Mouse (Mus musculus): ENCODE results near the gene Gga2. TPM values are rescaled to one million over a fixed set of nuclear protein-coding genes. Genes with fewer than 3 reads are reported as not detected.

Gga2 gene
- polyA plus RNA-seq, 1 experiment: 2.7 TPM

- TF ChIP-seq TAL1 (IDR thresholded peaks at IDR 0.05; ENCODE audit: low read length) (no peak), GATA1 (IDR thresholded peaks at IDR 0.05; ENCODE audit: low read length) (no peak)
- no peaks in the 10 kb centered on the region for H3K27me3 ChIP-seq (ENCODE audit: control insufficient read depth)
- H3K36me3 ChIP-seq (ENCODE audit: control insufficient read depth): peaks cover 45% of the 10 kb centered on the region
Measured at GRCm38 (mm10) chr7:121946196-121946595, 74.8 kb downstream of the Gga2 start.

GRCm38 (mm10) chr7:121942371-121942770 is 78.7 kb downstream of the Gga2 start:
- Histone ChIP-seq H3K36me3 (ENCODE audit: control insufficient read depth) (peaks cover 41% of the 10 kb centered on the region), H3K4me3 (replicated peaks) (no peak overlapping the region), H3K27me3 (ENCODE audit: control insufficient read depth) (no peaks in the 10 kb centered on the region), H3K4me1 (ENCODE audit: control insufficient read depth) (peaks cover 7% of the 10 kb centered on the region), H3K9me3 (ENCODE audit: control insufficient read depth, low read length) (no peaks in the 10 kb centered on the region)
- TF ChIP-seq GATA1 (IDR thresholded peaks at IDR 0.05; ENCODE audit: low read length): no peak
- TF ChIP-seq TAL1 (IDR thresholded peaks at IDR 0.05; ENCODE audit: low read length): no peak

More at GRCm38 (mm10) chr7:121946196-121946595, 74.8 kb downstream of the Gga2 start:
- Histone ChIP-seq H3K9me3 (ENCODE audit: control insufficient read depth, low read length) (no peaks in the 10 kb centered on the region), H3K4me1 (ENCODE audit: control insufficient read depth) (no peaks in the 10 kb centered on the region), H3K4me3 (replicated peaks) (no peak overlapping the region)

GRCm38 (mm10) chr7:121941640-121942039 is 79.4 kb downstream of the Gga2 start:
- H3K4me3 ChIP-seq (replicated peaks): no peak overlapping the region
- H3K27me3 ChIP-seq (ENCODE audit: control insufficient read depth): no peaks in the 10 kb centered on the region
- peaks cover 7% of the 10 kb centered on the region for H3K4me1 ChIP-seq (ENCODE audit: control insufficient read depth)
- TF ChIP-seq TAL1 (IDR thresholded peaks at IDR 0.05; ENCODE audit: low read length) (no peak), GATA1 (IDR thresholded peaks at IDR 0.05; ENCODE audit: low read length) (no peak)
- peaks cover 47% of the 10 kb centered on the region for H3K36me3 ChIP-seq (ENCODE audit: control insufficient read depth)
- H3K9me3 ChIP-seq (ENCODE audit: control insufficient read depth, low read length): no peaks in the 10 kb centered on the region

- TF ChIP-seq TAL1 (IDR thresholded peaks at IDR 0.05; ENCODE audit: low read length): no peak
- TF ChIP-seq GATA1 (IDR thresholded peaks at IDR 0.05; ENCODE audit: low read length): no peak
- Histone ChIP-seq H3K4me1 (ENCODE audit: control insufficient read depth) (peaks cover 7% of the 10 kb centered on the region), H3K4me3 (replicated peaks) (no peak overlapping the region), H3K36me3 (ENCODE audit: control insufficient read depth) (peaks cover 51% of the 10 kb centered on the region), H3K9me3 (ENCODE audit: control insufficient read depth, low read length) (no peaks in the 10 kb centered on the region), H3K27me3 (ENCODE audit: control insufficient read depth) (no peaks in the 10 kb centered on the region)
Measured at GRCm38 (mm10) chr7:121941016-121941415, 80.0 kb downstream of the Gga2 start.

GRCm38 (mm10) chr7:121939729-121940128 is 81.3 kb downstream of the Gga2 start:
- no peaks in the 10 kb centered on the region for H3K27me3 ChIP-seq (ENCODE audit: control insufficient read depth)
- peaks cover 7% of the 10 kb centered on the region for H3K4me1 ChIP-seq (ENCODE audit: control insufficient read depth)
- TF ChIP-seq GATA1 (IDR thresholded peaks at IDR 0.05; ENCODE audit: low read length) (no peak; the same call in 1 of the 2 replicates), TAL1 (IDR thresholded peaks at IDR 0.05; ENCODE audit: low read length) (no peak)
- peaks cover 63% of the 10 kb centered on the region for H3K36me3 ChIP-seq (ENCODE audit: control insufficient read depth)
- H3K9me3 ChIP-seq (ENCODE audit: control insufficient read depth, low read length): no peaks in the 10 kb centered on the region
- no peak overlapping the region for H3K4me3 ChIP-seq (replicated peaks)

GRCm38 (mm10) chr7:121939244-121939643 is 81.8 kb downstream of the Gga2 start:
- TF ChIP-seq GATA1 (IDR thresholded peaks at IDR 0.05; ENCODE audit: low read length): no peak
- no peaks in the 10 kb centered on the region for H3K27me3 ChIP-seq (ENCODE audit: control insufficient read depth)
- no peak overlapping the region for H3K4me3 ChIP-seq (replicated peaks)
- H3K36me3 ChIP-seq (ENCODE audit: control insufficient read depth): peaks cover 65% of the 10 kb centered on the region
- H3K9me3 ChIP-seq (ENCODE audit: control insufficient read depth, low read length): no peaks in the 10 kb centered on the region
- H3K4me1 ChIP-seq (ENCODE audit: control insufficient read depth): peaks cover 7% of the 10 kb centered on the region

- TF ChIP-seq GATA1 (IDR thresholded peaks at IDR 0.05; ENCODE audit: low read length) (no peak), TAL1 (IDR thresholded peaks at IDR 0.05; ENCODE audit: low read length) (no peak)
- Histone ChIP-seq H3K9me3 (ENCODE audit: control insufficient read depth, low read length) (no peaks in the 10 kb centered on the region), H3K36me3 (ENCODE audit: control insufficient read depth) (peaks cover 60% of the 10 kb centered on the region)
Measured at GRCm38 (mm10) chr7:121938124-121938891, 82.7 kb downstream of the Gga2 start.

GRCm38 (mm10) chr7:121936861-121937630 is 84.0 kb downstream of the Gga2 start:
- peaks cover 58% of the 10 kb centered on the region for H3K36me3 ChIP-seq (ENCODE audit: control insufficient read depth)
- no peaks in the 10 kb centered on the region for H3K9me3 ChIP-seq (ENCODE audit: control insufficient read depth, low read length)
- H3K4me3 ChIP-seq (replicated peaks): no peak overlapping the region
- H3K4me1 ChIP-seq (ENCODE audit: control insufficient read depth): peaks cover 7% of the 10 kb centered on the region
- TF ChIP-seq GATA1 (IDR thresholded peaks at IDR 0.05; ENCODE audit: low read length): no peak
- no peak for TF ChIP-seq TAL1 (IDR thresholded peaks at IDR 0.05; ENCODE audit: low read length)
- no peaks in the 10 kb centered on the region for H3K27me3 ChIP-seq (ENCODE audit: control insufficient read depth)

More at GRCm38 (mm10) chr7:121938124-121938891, 82.7 kb downstream of the Gga2 start:
- no peak overlapping the region for H3K4me3 ChIP-seq (replicated peaks)
- no peaks in the 10 kb centered on the region for H3K27me3 ChIP-seq (ENCODE audit: control insufficient read depth)
- peaks cover 7% of the 10 kb centered on the region for H3K4me1 ChIP-seq (ENCODE audit: control insufficient read depth)

Other genes starting within 250 kb of the Gga2 start
- not detected in 2 replicates for gene Scnn1b, start 156.2 kb downstream of the Gga2 start, polyA plus RNA-seq (2012)
- gene Cog7, start 39.5 kb downstream of the Gga2 start, polyA plus RNA-seq (2012): 0.47 and 0.48 TPM in 2 replicates
- 0.71 and 0.78 TPM in 2 replicates for gene Ubfd1, start 46.0 kb upstream of the Gga2 start, polyA plus RNA-seq (2012)
- 0.10 and 0.21 TPM in 2 replicates for gene Ears2, start 46.0 kb upstream of the Gga2 start, polyA plus RNA-seq (2012)
- 79.8 and 110 TPM in 2 replicates for gene Ndufab1, start 80.7 kb upstream of the Gga2 start, polyA plus RNA-seq (2012)
- gene Palb2, start 111.8 kb upstream of the Gga2 start, polyA plus RNA-seq (2012): 0.18 and 0.21 TPM in 2 replicates
- gene Dctn5, start 111.8 kb upstream of the Gga2 start, polyA plus RNA-seq (2012): 0.54 and 0.77 TPM in 2 replicates
- gene Plk1, start 138.2 kb upstream of the Gga2 start, polyA plus RNA-seq (2012): 37.3 and 43.1 TPM in 2 replicates
- not detected in 2 replicates for gene Ern2, start 165.0 kb upstream of the Gga2 start, polyA plus RNA-seq (2012)
- not detected in 2 replicates for gene Chp2, start 198.3 kb upstream of the Gga2 start, polyA plus RNA-seq (2012)

Data from erythroblast, embryonic 14.5 days (primary cell).